Mouse (Mus musculus) heart, postnatal 0 days (tissue): ENCODE measurements around the gene Mr1.

Source experiments
- CTCF ChIP-seq: IDR thresholded peaks from 2 replicates; pipeline ENCODE4 v1.5.1; 2016; ENCODE audit warnings: antibody characterized with exemption, control low read depth, low read depth
- EP300 ChIP-seq: IDR thresholded peaks from 2 replicates; pipeline ENCODE4 v1.6.1; 2016; ENCODE audit warnings: antibody characterized with exemption, low read depth

DNA sequence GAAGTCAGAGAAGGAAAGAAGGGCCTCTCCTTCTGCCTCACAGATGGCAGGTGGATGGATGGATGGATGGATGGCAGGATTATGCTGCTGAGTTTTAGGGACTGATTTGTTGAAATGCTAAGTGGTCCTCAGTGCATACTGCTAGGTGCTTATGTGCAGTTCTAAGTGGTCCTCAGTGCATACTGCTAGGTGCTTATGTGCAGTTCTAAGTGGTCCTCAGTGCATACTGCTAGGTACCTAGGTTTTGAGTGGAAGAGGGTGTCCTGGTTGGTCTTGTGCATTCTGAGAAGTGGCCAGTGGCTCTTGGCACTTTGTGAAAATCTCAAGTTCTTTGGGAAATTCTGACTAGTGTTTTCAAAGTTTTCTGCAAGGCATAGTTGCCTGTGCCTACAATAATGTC, 23.3 kb upstream of the Mr1 start:
- TF ChIP-seq EP300 (no peak), CTCF (no peak)
